Mouse (Mus musculus) mouse trophoblast stem cell (cell line): ENCODE measurements around the gene Ints12.

ENCODE experiments used
- in situ Hi-C, 2 experiments: fragments of 300-500 bp; cut with MseI, MboI; formaldehyde crosslinking; loops; 2 replicates in 1 of 2; 3 replicates in 1 of 2; pipeline ENCODE4 v1.15.1; 2025

Ints12 gene

DNA sequence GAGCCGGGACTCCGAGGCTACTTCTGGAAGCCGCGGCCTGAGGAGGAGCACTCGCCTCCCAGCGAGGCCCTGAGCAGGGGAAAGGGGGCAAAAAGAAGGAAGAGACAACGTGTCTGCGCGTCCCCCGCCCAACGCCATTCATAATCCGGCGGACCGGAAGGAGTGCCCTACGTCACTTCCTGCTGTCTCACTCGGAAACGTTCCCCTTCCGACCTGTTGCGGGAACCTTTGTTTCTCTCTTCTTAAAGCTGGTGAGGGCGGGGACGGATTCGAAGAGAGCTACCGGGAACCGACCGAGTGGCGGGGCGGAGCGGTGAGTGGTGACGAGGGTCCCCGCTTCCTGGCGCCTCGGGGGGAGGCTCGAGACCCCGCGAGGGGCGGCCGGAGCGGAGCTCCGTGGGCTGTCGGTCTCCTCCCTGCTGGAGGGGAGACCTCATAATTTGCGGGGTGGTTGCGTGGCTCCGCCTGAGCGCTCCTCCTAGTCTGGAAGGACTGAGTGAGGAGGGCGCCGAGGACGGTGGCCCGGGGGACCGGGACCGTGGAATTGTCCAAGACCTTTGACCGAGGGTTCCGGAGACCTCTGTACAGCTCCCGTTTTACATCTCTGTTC, at the start of gene Ints12, which contains the start of gene Gstcd:
TSS of gene Ints12 (plus strand) at position 177 of the 610 bp plus-strand sequence.
TSS of gene Gstcd (minus strand) at position 370 of the 610 bp plus-strand sequence.
- in situ Hi-C loops: no loop called here

DNA sequence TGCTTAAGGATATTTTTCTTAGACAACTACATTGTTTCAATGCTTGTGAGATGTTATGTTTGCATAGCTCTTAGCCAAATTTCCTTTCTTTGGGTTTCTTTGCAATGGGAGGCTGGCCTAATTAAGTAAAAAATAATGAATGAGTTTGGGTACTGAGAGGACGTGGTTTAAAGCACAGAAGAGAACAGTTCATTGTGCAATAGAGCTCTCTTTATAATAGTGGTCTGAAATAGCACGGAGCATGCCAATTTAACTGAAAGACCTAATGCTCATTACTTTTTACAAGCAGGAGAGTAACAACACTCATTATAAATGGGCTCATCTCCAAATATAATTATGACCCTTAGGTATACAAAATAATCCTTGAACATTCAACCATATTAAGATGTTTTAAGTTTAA, 39.6 kb upstream of the Ints12 start:
- in situ Hi-C loops: no loop called here

DNA sequence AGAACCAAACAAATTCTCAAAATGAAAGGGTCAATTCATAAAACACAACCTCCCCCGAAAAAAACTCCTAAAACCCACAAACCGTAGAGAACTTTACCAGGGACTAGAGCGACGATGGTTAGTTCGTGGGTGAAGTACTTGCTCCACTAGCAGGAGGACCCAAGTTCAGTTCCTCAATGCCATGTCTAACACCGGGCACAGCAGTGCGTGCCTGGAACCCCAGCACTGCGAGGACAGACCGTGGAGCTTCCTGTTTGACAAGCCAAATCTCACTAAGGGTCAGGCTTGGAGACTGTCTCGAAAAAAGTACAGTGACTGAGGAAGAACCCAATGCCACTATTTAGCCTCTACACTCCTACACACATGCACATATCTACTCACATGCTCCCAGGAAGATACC, 16.1 kb upstream of the Ints12 start:
- in situ Hi-C loops: no loop called here

DNA sequence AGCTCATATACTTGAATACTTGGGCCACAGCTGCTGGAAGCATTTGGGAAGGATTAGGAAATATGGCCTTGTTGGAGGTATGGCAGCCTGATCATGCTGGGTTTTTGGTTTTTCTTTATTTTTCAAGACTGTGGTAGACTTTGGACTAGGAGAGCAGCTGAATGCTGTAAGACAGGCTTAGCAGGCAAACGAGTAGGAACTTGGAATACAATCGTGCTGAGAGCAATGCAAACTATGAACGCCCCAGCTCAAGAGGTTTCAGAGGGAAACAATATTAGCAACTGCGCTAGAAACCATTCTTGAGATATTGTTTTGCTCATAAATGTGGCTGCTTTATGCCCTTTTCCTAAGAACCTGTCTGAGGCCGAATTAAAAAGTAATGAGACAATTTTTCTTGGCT, 8.9 kb upstream of the Ints12 start:
- in situ Hi-C loops: loop anchor here in 1 of 2 experiments (10.0 kb wide), 1 partner anchor 192 kb away; no protein-coding TSS in a partner anchor

DNA sequence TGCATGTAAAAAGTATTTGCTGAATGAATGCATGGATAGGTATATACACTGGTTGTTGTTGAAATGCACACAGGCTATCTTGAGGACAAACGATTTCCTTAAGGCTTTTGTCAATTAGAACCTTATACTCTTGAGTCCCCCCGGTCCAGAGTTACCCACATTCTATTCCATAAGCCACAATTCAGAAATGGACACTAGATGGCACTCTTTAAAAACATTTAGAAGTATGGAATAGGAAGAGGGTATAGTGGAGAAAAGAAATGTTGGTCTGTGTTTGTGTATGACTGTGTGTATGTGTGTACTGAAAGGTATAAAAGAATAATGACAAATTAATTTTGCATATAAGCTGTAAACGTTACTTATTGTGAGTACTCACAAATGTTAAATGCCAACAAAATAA, 5.8 kb upstream of the Ints12 start:
- in situ Hi-C loops: loop anchor here in 1 of 2 experiments (10.0 kb wide), 1 partner anchor 189 kb away; no protein-coding TSS in a partner anchor

DNA sequence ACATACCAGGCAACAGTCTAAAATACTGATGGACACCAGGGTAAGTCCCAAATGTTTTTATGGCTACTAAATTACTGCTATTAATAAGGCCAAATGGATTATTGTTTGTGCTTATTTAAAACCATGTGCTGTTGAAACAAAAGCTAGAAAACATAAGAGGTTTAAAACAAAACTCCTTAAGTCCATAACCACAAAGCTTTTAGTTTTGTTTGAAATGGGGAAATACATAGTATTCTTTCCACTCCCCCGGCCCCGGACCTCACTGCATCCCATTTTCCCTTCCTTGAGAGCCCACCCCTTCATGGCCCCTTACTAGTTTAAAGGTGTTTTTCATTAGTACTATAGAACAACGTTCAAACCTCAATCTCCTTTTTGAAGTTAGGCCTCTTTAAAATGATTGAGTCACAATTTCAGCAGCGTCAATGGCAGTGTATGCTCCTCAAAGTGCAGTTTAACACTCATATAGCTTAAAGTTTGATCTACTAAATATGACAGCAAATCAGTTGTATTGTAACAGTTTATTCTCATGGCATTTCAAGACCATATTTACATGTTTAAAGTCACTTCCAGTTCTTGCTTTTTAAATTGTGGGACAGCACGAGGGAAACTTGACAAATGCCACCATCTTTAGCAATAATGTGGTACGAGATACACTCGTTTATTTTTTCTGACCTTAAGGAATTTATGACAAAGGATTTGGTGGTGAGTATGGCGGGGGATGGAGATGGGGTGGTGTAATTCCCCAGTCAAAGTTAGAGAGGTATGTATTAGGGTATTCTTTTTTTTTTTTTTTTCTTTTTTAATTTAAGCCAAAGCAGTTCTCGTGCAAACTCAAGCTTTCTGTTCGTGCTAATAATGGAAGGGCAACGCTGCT, 1.2 kb upstream of the Ints12 start:
- in situ Hi-C loops: no loop called here

DNA sequence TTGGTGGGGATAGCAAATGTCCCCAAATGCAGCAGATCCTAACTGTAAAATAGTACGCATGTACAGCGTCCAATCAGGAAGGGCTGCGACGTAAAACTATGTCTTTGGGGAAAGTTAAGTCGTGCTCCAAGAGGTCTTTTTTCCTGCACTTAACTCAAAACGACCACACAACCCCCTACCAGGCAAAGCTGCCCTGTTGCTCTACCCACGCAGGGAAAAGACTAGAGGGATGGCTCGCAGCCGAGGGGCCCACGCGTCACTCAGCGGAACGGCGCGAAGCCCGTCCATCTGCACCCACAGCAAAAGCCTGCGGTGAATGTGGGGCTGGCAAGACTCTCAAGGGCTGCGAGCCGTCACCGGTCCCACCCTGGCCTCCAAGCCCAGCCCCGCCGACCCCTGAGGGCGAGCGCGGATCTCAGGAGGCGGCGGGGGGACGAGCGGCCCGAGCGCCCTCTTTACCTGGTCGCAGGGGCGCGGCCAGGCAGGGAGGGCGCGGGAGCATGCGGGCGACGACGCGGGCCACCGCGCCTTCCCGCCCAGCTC, 448 bp upstream of the Ints12 start:
- in situ Hi-C loops: no loop called here

DNA sequence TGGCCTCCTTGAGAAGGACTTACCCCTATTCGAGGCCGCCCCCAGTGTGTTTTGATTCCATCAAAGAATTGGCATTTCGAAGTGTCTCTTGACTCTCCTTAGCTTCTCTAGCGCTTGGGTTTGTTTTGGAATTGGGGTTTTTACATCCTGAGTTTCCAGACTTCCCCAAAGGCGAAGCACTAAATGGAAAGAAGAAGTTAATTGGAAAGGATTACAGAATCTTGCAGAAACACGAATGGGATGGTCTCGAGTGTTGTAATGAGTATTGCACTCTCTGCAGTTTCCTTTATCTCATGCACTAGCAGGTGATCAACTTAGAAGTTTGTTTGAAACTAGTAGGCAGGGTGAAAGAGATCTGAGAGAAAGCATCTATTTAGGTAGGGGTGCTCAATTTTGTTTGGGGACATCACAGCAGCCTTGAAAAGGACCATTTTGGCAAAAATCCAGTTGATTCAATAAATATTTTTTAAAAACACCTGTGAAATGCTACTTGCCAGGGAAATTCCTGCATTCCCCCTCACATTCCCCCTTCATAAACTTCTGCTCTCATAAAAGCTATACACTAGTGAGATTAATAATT, 724 bp downstream of the Ints12 start:
- in situ Hi-C loops: no loop called here

DNA sequence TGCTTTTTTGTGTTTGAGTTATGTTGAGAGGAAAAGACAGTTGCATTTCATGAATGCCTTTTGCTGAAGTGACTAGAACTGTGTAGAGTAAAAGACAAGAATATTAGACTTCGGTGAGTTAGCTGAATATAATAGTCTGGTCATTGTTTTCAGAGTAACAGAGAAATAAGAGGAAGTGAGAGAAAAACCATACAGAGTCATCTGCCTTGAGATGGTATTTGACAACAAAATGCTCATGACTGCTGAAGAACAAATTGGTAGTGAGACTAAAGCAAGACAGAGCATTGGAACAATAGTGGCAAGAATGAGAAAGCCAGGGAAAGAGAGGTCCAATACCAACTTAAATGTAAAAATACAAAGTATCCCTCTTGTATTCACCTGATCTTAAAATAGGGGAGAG, 1.3 kb downstream of the Ints12 start:
- in situ Hi-C loops: no loop called here

DNA sequence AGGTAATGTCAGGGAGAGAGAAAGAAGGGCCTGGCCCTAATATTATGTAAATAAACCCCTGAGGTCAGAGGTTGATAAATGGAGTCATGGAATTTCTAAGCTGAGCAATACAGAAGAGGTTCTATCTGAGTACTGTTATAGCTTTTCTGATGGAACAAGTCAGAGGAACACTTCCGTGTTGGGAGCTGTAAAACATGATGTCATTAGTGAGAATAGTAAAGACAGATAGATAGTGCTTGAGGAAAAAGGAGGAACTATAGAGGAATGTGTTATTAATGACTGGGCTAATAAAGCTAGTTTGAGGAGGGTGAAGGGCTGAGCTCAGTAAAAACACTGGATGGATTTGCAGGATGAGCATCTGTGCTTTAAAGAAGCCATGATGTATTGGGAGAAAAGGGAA, 2.7 kb downstream of the Ints12 start:
- in situ Hi-C loops: no loop called here

DNA sequence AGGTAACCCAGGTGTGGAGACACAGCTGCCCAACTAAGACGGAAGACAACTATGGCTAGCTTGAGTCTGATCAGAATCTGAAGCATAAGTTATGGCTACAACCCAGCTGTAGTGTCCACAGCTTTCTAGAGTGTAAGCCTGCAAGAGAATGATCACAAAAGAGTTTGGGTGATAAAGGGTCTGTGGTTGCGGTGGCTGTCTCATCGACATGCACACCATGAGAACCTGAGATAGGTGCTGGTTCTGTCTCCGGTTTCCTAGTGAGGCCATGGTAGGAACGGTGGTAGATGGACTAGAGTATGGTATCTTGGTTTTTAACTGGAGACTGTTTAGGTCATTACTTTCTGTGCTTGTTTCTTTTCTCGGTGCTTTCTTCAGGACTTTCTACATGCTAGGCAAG, 6.3 kb downstream of the Ints12 start:
- in situ Hi-C loops: no loop called here

DNA sequence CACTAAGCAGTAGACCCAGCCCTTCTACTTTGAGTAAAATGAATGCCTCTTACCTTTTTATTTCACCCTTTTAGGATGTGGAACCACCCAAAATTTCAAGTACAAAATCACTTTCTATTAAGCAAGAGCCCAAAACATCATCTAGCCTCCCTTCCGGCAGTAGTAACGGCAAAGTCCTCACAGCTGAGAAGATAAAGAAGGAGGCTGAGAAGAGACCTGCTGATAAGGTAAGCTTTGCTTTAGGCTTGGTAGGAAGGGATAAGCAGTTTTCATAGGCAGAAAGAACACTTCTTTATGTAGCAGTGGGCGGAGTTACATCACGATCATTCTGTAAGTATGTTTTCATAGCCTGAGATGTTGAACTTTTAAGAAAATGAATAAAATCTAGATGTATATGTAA, 6.7 kb downstream of the Ints12 start:
- in situ Hi-C loops: no loop called here

DNA sequence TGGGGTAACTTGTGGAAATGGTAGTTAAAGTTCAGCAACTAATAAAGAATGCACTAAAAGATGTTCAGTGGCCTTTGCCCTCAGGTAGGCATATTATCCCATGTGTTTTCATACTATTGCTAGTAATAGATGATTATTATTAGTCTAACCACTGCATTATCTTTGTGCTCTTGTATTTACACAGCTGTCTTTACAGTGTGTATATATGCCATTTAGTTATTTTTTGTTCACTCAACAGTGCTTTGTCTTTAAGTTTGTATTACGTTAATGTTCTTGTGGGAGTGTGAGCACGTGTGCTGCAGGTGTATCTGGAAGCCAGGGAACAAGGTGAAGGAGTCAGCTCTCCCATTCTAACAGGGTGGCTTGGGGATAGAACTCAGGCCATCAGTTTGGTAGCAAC, 7.3 kb downstream of the Ints12 start:
- in situ Hi-C loops: no loop called here

DNA sequence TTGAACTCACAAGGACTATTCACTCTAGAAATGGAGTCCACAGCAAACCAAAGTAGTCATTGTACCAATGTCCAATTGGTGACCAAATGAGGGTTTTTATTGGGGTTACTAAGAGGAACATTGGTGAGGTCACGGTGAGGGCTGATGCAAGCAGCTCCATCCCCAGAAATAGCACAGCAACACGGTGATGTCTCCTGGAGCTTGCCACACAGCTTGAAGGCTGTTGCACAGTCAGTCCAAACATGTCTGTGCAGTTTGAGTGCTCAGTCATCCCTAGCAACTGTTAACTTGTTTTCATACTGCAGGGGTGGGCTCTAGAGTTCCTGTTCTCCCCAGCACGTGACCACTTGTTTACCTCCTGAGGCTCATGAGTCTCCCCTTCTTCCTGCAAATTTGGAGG, 12.1 kb downstream of the Ints12 start:
- in situ Hi-C loops: no loop called here

DNA sequence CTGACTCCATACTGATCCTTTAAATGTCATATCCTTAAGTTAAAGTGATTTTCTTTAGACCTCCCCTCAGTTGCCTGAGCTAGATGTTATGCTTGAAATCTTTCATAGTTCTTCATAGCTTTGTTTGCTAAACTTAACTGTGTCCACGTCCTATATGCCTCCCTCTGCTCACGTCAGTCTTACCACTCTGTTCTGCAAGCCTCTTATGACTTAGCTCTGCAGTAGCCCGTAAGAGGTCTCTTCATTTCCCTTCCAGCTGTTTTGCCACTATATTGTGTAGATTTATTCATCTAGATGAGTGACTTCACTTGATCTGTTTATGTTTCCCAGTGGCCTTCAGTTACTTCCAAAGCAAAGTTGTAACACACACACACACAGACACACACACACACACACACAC, 12.8 kb downstream of the Ints12 start:
- in situ Hi-C loops: no loop called here

DNA sequence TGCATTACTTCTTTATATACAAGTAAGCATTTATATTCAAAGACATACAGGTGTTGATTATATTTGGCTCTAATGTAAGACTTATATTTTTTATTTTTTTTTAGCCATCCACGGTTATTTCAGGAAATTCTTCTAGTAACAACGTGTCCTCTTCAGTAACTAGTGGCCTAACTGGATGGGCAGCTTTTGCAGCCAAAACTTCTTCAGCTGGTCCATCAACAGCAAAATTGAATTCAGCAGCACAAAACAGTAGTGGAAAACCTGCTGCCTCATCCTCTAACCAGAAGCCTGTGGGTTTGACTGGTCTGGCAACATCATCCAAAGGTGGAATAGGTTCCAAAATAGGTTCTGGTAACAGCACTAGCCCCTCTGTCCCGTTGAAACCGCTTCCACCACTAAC, 17.1 kb downstream of the Ints12 start:
- in situ Hi-C loops: no loop called here

DNA sequence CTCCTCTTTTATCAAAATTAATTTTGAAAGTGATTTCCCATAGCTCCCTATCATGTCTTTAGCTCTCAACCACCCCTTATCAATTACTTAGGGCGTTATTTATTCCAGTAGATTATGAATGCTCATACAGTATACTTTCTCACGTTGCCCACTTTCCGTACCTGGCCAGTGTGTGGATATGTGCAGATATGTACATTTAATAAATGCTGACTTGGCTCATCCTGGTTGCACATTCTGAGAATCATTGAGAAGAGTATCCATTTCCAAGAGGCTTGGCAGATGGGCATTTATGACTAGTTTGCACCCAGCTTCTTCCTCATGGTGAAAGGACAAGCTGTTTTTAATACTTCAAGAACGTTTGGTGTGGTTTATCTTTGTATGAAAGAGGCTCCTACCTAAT, 18.2 kb downstream of the Ints12 start:
- in situ Hi-C loops: loop anchor here (10.0 kb wide), 1 partner anchor 165 kb away; no protein-coding TSS in a partner anchor

DNA sequence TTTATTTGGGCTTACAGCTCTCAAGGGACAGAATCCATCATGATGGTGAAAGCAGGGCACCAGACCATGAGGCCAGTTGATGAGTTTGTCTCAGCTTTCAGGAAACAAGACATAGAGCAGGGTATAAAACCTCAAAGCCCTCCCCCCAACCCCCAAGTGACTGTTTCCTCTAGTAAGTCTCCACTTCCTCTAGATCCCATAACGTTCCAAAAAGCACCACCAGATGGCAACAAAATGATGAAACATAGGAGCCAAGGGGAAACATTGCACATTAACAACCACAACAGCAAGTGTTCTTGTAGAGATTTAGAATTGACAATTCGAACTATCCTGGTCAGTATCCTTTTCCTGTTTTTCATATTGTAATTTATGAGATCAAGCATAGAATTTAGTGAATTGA, 20.1 kb downstream of the Ints12 start:
- in situ Hi-C loops: loop anchor here (10.0 kb wide), 1 partner anchor 163 kb away; no protein-coding TSS in a partner anchor

DNA sequence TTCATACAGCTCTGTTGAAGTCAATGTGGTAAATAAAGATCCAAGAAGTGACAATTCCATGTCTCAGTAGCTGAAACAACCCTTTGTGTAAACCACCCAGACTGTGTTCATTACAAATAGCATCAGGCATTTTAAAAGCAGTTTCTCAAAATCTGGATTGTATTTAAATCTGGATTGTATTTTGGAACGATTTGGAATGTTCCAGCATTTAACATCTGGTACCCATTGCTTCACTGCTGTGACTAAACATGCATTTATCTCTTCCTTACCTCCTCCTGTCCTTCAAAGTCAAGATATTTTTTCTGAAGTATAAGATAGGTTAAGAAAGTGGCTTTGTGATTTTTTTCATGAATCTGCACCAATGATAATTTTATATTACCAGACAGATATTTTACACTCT, 21.6 kb downstream of the Ints12 start:
- in situ Hi-C loops: loop anchor here (10.0 kb wide), 1 partner anchor 162 kb away; no protein-coding TSS in a partner anchor

DNA sequence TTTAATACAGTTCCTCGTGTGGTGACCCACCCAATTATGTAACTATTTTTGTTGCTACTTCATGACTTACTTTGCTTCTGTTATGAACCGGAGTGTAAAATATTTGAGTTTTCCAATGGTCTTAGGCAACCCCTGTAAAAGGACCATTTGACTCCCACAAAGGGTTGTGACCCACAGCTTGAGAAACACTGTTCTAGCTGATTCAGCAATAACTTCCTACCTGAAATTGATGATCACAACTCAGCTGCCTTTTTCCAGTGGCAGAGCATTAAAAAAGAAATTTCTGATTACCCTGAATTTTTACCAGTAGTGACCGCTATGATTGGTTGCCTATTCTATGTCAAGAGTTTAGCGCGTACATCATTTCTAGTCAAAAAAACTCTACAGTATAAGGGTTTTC, 39.7 kb downstream of the Ints12 start:
- in situ Hi-C loops: no loop called here

DNA sequence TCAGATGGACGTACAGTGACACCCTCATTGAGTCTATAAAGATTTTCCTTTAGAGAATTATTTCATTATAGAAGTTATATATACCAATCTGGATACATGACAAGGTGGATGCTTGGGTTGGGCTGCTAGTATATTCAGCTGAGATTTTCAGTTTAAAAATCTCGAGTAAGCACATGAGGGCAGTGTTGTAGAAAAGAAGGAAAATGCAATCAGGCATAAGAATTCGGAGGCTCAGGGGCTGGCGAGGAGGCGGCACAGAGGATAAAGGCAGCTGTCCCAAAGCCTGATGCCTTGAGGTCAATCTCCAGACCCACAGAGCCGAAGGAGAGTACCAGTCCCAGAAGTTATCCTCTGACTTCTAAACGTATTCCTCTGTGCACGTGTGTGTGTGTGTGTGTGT, 41.0 kb downstream of the Ints12 start:
- in situ Hi-C loops: no loop called here

DNA sequence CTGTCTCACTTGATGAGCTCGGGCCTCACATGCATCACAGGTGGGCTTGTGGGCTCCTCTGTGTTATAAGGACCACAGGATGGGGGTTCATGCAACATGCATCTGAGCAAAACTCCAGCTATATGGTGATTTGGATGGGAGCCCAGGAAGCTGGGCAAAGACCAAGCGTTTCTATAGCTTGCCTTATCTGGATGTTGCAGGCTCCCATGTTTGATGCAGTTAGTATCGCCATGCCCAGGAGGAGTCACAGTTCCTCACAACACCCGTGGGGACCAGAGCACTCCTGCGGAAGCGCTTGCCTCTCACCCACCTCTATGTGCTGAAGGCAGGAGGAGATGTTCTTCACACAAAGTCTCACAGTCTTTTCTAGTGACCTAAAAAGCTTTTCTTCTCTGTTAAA, 50.2 kb downstream of the Ints12 start:
- in situ Hi-C loops: no loop called here
